Mouse (Mus musculus) urinary bladder, postnatal 14 days (tissue): ENCODE results near the gene Olfr1048.
"Not testable (repeated sequence)": the region's sequence is repeated elsewhere in the genome, so short reads cannot be mapped to it uniquely, and the experiment has no call there.

ENCODE experiments used
- DNase-seq: peaks from one replicate; pipeline ENCODE4 v3.0.0; 2021; ENCODE audit warnings: low spot score

Olfr1048 gene

DNA sequence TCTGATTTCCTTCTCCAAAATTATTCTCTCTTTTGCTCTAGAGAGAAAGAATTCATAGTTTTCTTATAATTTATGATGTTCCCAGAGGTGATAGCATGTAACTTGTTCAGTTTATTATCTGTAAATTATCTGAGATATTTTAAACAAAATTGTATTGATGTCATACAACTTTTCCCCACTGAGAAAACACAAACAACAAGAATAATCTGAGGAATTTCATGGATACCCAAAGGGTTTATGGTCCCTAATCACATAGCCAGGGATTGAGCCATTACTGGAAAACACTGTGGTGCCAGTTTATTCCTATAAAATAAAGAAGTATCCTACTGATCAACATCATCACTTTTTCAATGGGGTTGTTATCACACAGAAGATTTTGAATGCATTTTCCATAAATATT, at the start of gene Olfr1048:
Olfr1048 (minus strand) TSS at position 101 of the 400 bp plus-strand sequence.
- no peak for DNase-seq

DNA sequence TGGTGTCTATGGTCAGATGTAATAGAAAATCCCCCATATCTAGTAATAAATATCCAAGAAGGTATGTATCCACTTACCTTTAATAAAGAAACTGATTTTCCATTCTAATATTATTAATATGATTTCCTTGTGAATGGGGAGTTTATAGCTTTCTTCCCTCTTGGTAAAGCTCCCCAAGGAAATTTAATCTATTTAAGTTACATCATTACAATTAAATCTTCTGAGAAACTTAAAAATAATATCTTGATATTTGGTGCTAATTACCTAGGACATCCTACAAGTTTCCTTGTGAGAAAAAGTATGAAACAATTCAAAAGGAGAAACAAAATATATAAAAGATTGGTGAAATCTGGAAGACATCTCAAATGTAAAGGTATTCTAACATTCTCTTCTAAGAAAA, 38.9 kb upstream of the Olfr1048 start, which contains the start of gene Olfr1051:
Olfr1051 (minus strand) TSS at position 101 of the 400 bp plus-strand sequence.
- DNase-seq = not testable (repeated sequence)

DNA sequence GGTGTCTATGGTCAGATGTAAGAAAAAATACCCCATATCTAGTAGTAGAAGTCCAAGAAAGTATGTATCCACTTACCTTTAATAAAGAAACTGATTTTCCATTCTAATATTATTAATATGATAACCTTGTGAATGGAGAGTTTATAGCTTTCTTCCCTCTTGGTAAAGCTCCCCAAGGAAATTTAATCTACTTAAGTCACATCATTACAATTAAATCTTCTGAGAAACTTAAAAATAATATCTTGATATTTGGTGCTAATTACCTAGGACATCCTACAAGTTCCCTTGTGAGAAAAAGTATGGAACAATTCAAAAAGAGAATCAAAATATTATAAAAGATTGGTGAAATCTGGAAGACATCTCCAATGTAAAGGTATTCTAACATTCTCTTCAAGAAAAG, 18.1 kb upstream of the Olfr1048 start, which contains the start of gene Olfr1049:
Olfr1049 (minus strand) TSS at position 101 of the 400 bp plus-strand sequence.
- not testable (repeated sequence) for DNase-seq

DNA sequence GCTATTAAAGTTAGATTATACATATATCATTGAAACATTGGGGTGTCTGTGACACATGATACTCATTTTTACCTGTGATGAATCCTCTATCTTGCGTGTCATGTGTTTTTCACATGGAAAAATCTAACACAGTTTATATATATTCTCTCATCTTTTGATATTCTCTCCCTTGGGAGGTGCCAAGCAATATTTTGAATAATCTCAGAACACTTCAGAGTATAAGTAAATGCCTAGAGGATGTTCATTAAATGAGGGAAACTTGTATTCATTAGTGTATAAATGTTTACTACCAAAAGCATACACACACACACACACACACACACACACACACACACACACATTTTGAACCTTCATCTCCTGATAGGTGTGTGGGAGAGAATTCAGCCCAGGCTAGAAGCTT, 8.8 kb downstream of the Olfr1048 start, which contains the start of gene Olfr1047:
Olfr1047 (minus strand) TSS at position 101 of the 400 bp plus-strand sequence.
- DNase-seq = no peak

DNA sequence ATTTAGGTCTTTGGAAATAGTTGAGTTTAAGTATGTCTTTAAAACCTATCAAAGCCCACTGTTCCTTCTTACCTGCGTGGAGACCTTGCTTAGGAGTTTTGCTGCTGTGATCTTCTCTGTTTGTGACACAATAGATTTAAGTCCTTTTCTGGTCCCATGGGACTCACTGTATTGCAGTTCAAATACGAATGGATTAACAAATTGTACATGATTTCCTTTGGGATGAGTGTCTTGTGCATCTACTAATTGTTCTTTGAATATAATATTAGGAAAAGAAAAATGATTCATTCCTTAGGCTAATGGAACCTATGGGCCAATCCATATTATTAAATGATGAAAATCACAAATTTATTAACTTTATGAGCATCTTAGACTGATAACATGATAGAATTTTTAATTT, 20.9 kb downstream of the Olfr1048 start, which contains the start of gene Olfr1046:
Olfr1046 (minus strand) TSS at position 101 of the 400 bp plus-strand sequence.
- no peak for DNase-seq

DNA sequence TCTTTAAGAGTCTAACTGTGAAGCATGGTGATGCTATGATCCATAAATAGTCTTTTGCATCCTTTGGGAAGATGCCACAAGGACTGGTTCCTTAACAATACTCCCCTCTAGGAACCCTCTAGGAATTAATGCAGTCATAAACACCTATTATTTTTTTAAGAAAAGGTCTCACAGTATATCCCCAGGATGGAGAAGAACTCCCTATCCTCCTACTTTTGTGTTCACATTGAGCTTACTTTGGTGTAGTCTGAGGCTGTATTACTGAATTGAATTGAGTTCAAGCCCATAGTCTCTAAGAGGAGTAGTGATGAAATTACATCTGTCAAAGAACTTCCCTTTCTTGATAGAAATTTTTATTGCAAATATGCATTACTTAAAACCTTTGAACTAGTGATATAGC, 37.2 kb downstream of the Olfr1048 start, which contains the start of gene Olfr1045:
Olfr1045 (minus strand) TSS at position 101 of the 400 bp plus-strand sequence.
- DNase-seq = no peak

DNA sequence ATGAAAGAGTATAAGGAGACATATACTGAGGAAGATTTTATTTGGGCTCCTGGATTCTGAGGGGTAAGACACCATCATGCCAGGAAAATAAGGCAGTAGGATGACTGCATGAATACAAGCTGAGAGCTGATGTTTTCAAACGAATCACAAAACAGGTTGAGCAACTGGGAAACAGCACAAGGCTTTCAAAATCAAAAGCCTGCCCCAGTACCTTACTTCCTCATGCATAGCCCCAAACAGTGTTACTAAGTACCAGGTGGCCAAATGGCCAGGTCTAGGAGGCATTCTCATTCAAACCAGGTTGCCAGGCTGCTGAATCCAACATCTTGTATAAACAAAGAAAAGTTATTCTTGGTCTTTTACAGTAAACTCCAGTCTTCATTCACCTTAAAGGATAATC, 44.2 kb downstream of the Olfr1048 start:
- DNase-seq = no peak

DNA sequence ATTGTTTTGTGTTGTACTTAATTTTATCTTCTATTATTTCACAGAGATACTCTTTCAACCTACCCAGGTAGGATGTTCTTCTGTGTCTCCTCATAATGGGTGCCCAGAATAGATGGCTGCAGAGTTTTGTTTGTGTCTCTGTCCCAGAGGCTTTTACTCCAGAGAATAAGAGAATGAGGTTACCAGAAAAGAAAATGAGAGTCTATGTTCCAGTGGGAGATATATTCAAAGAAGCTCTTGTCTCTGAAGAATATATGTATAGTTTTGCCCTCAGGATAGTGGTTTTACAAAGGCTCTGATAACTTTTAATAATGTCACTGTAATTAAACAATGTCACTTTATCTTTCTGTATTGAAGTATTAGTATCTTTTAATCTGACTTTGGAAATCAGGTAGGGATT, 54.5 kb downstream of the Olfr1048 start, which contains the start of gene Olfr52:
Olfr52 (minus strand) TSS at position 101 of the 400 bp plus-strand sequence.
- DNase-seq = no peak
